Mouse (Mus musculus) kidney, postnatal 25 days (tissue): ENCODE results near the gene Pde6c.

Experiments used
- DNase-seq, 2 experiments: peaks; one replicate each; pipeline ENCODE4 v3.0.0; 2021; ENCODE audit warnings: mixed read lengths in 2 of 2

Pde6c gene

DNA sequence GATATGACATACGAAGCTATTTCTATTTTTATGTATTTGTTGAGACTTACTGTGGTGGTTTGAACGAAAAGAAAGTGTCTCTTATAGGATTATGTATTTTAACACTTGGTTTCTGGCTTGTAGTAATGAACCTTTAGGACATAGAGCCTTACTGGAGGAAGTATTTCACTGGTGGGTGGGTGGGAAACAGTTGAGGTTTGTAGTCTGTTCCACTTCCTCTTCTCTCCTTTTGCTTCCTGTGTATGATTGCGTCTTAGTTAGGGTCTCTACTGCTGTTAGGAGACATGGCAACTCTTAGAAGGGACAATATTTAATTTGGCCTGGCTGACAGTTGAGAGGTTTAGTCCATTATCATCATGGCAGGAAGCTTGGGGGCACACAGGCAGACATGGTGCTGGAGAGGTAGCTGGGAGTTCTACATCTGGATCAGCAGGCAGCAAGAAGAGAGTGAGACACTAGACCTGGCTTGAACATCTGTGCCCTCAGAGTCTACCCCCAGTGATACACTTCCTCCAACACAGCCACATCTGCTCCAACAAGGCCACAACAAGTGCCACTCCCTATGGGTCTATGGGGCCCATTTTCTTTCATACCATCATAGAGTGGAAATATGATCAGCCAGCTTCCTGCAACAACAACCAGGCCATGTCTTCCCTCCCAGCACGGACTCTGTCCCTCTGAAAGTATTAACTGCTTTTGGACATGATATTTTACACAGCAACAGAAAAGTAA, 11.1 kb downstream of the Pde6c start:
- no peak for DNase-seq

GRCm38 (mm10) chr19:38156243-38156642, 23.7 kb downstream of the Pde6c start:
- no peak for DNase-seq

DNA sequence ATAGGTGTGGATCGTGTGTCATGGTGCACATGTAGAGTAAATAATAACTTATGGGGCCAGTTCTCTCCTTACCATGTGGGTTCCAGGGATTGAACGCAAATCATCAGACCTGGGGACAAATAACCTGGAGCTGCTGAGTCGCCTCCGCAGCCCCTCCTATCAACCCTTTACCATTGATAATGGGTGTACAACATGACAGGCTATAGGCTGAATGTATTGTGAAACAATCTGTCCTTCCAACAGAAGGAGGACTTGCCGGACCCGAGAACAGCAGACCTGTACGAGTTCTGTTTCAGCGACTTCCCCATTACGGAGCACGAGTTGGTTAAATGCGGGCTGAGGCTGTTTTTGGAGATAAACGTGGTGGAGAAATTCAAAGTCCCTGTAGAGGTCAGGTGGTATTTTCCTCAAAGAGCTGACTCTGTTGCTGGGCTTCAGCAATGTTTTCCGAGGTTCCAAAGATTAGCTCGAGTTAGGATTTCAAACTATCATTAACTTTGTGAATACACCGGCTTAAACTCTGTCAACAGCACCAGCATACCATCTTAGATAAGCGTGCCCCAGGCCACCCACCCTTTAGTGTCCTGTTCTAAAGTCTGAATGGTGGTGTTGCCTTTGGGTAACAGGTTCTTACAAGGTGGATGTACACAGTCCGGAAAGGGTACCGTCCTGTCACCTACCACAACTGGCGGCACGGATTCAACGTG, 29.2 kb downstream of the Pde6c start:
- DNase-seq: no peak

DNA sequence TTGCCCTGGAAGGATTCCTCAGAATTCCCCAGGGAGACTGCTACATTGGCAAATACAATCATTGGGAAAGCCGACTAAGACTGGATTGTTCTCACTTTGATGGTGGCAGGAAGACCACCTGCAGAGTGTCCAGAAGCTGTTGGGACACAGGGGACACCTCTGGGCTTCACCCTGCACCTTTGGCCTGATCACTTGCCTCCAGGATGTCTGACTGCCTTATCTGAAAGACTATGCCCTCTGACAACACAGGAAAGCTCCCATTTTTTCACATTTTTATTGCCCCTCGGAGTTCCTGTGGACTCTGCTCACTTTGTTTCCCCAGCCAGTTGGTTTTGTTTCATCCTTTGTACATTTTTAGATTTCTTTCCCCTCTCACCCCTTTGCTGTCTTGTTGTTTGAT, 32.1 kb downstream of the Pde6c start:
- DNase-seq: no peak

- DNase-seq: no peak
Measured at GRCm38 (mm10) chr19:38179675-38180074, 47.1 kb downstream of the Pde6c start.

DNA sequence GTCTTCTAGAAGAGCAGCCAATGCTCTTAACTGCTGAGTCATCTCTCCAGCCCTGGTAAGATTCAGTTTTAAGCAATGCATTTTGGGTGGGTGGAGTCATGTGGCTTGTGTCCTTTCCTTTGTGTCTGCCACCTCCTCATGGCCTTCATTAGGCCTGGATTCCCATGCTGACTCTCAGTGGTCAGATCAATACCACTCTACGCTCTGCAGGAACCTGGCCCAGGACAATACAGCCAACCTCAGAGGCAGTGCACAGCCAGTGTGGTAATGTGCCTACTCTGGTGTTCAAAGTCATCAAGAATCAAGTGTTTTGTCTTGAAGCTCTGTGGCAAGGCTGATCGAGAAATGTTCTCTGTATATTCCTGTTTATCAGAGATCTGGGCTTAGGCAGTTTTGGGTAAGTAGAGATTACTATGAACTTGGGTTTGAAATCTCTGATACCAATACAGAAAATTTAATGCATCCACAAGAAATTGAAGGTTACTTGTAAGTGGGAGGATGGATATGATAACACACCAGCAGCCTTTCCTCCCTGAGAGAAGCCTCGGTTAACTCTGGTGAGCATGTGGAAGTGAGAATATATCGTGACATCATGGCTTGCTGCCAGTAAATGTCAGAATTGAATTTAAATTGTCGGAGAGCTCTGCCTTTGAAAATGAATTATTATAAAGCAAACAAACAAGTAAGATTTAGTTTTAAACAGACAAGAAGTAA, 54.2 kb downstream of the Pde6c start:
- DNase-seq: no peak

- no peak for DNase-seq
Measured at GRCm38 (mm10) chr19:38187345-38187680, 54.7 kb downstream of the Pde6c start.

DNA sequence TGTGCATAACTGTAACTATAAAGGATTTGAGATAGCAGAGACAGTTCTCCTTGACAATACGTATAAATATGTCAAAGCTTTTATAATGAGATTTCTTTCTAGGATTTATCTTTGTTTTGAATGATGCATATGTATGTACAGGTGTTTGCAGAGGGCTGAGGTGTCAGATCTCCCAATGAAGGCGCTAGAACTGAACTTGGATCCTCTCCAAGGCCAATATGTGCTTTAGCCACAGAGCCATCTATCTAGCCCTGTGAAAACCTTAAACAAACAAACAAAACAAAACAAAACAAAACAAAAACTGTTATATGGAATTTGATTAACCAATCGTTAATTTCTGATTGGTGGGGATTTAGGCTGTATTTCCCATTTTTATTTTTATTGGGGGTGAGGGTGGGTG, 58.0 kb downstream of the Pde6c start:
- DNase-seq: no peak

DNA sequence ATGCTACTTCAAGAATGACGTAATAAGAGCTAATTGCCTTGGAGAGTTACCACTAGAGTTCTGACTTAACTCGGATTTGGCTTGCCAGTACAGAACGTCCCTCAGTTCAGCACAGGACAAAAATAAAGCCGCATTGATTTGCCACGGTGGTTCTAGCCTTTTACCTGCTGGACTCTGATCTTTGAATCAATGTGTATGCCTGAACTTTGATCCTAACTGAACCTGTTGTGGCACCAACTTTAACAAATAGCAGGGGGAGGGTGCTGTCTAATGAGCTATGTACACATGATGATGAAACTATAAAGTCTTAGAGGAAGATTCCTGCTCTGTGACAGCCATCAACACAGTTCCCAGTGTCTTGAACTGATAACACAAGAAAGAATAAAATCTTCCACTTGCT, 58.9 kb downstream of the Pde6c start:
- no peak for DNase-seq

- no peak for DNase-seq
Measured at GRCm38 (mm10) chr19:38195245-38195644, 62.7 kb downstream of the Pde6c start.

DNA sequence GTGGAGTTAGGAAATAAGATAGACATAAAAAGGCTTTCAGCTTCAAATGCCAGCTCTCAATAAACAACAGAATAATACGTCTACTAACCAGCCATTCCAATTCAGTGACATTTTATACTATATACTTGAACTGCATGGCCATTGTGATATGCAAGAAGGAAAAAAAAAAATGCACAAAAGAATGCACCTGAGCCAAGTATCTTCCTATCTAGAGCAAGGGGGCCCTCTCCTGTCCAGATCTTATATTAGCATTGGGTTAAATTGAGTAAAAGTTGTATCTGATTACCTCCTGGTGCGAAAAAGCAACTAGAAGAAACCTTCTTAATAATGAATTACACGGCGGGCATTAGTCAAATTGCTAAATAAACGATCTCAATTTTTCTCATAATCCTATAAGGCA, 66.2 kb downstream of the Pde6c start:
- DNase-seq: no peak

DNA sequence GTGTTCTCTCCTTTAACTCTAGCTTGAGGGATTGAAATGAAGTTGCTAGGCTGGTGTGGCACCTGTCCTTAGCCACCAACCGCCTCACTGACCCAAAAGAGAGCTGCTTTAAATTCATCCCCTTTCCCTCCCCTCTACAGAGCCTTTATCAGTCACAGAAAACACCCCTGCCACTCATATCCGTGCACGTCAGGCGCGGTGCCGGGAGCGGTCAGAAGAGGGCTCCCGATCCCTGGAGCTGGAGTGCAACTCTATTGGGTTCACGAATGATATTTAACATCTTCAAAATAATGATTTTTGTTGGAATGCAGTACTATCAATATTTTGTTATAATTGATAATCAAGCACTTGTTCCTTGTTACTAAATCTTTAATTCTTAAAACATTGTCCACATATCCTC, 74.1 kb downstream of the Pde6c start:
- no peak for DNase-seq

GRCm38 (mm10) chr19:38217696-38218095, 85.1 kb downstream of the Pde6c start:
- DNase-seq: no peak

- no peak for DNase-seq
Measured at GRCm38 (mm10) chr19:38223356-38223904, 90.8 kb downstream of the Pde6c start.

DNA sequence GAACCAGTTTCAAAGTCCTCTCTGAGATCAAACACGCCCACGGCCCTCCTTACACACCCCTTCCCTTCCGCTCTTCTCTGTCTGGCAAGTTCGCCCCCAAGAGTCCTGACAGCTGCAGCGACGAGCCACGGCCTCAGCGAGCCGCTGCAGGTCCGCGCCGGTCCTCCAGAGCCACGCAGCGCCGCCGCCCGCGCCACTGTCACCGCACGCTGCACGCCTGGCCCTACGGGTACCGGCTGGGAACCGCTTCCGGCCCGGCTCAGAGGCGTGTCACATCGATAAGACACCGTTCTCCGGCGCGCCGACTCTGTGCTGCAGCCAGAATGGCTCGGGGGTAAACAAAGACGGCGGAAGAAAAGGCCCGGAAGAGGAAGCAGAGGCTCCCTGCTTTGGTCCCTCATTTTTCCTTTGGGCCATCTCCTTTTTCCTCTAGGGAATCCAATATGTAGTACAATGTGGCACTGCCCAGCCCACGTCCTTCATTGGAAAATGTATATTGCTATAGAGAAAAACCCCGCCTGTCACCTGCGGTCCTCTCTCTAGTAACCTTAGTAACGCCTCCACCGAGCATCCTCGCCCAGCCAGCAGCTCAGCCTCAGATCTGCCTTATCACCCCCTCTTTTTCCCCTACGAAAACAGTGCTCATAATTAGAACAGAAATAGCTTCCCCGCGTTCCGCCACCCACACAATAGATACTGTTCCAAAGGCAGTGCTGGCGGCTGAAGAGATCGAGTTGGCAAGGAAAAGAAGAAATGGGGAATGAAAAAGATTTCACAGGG, 91.5 kb downstream of the Pde6c start, which contains the start of gene Fra10ac1:
Gene Fra10ac1 (minus strand): TSS at position 252 of the 780 bp plus-strand sequence.
- DNase-seq: peak; percentile 89 to 94

- DNase-seq: no peak
Measured at GRCm38 (mm10) chr19:38224685-38225060, 92.1 kb downstream of the Pde6c start.

DNA sequence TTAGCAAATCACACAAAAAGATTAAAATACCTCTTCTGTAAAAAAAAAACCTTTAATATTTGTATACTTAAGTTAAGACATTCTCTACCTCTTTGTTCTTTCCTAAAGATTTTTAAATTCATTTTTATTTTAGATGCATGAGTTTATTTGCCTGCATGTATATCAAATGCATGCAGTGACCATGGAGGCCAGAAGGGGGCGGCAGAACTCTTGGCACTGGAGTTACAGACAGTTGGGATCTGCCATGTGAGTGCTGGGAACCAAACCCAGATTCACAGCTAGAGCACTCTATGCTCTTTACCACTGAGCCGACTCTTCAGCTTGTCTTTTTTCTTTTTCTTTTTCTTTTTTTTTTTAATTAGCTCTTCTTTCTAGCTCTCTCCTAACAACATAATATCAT, 96.1 kb downstream of the Pde6c start:
- DNase-seq: peak in 1 of 2 experiments; percentile 5

DNA sequence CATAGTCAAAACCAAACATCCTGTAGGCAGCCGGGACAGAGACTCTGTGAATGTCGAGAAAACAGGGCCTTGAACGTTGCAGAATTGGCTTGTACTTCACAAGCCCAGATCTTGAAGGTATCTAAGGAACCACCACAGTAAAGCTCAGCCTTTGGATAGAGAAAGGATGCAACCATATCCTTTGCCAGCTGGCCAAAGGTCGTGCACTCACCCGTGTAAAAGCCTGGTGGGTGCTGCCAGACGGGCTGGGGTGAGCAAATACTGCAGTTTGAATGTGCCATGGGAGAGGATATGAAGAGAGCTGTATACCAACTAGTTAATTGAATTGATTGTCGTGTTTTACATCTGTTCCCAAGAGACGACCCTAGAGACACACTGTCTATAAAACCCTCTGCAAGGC, 99.5 kb downstream of the Pde6c start:
- DNase-seq: peak; percentile 42 to 57

DNA sequence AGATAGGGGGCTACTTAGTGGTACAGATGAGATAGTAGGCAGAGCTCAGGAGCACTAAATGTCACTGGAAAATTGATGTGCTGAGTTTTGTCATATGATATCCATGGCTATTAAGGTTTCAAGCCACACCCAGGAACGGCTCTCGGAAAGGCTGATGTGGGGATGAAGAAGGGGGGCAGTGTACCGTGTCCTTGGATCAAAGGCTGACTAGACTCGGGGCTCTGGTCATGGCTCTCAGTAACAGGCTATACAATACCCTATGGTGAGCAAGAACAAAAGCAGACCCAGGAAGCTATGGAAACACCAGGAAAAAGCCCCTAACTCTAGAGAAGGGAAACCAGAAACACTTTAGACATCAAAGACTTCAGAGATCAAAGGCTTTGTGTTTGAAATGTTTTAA, 99.9 kb downstream of the Pde6c start:
- no peak for DNase-seq
